Mouse (Mus musculus): Measurements from ENCODE around the gene Hint1.

GRCm38 (mm10) chr11:54911201-54911600 lies 45.0 kb downstream of the Hint1 start:
- TF ChIP-seq POLR2A (IDR thresholded peaks at IDR 0.05; ENCODE audit: borderline replicate concordance, control insufficient read depth, low read depth, low read length) (no peak), CTCF (IDR thresholded peaks at IDR 0.05; ENCODE audit: control insufficient read depth, insufficient read depth, low read length) (no peak)
